Mouse (Mus musculus): Measurements from ENCODE around the gene Olfr490.

The Olfr490 gene

DNA sequence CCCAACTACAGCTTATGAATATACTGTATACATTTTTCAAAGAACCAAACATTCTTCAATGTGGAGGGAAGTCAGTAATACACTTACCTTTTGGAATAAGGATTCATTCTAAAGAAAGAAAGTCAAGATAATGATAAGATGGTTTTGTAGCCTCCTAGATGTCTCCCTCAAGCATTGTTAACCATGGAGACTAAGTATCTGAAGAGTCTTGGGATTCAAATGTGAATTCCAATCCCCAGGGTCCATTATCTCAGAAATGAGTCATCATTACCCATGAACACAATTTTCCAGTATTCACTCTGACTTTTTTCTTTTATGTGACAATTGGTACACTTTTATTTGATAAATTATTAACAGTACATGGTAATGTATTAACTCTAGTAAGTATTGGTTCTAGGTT, at the start of gene Olfr490:
Gene Olfr490 (minus strand): TSS at position 101 of the 400 bp plus-strand sequence.
- DNase-seq (ENCODE audit: low spot score), result no peak

DNA sequence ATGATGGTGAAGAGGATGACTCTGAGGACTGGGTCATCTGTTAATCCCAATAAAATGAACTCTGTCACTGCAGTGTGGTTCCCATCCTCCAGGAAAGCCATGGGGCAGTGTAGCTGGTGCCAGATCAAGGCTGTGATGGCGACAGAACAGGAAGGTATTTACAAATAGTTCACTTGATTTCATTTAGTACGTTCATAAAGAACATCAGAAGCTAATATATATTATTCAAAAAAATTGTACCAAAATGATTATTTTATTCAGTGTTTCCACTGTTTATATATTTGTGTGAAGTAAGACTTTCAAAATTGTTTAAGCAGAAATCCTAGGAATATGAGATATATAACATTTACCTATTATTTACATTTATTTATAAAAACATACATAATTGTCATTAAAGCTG, 34.8 kb upstream of the Olfr490 start, which contains the start of gene Olfr492:
Gene Olfr492 (minus strand): TSS at position 101 of the 400 bp plus-strand sequence.
- DNase-seq (ENCODE audit: low spot score), result no peak

DNA sequence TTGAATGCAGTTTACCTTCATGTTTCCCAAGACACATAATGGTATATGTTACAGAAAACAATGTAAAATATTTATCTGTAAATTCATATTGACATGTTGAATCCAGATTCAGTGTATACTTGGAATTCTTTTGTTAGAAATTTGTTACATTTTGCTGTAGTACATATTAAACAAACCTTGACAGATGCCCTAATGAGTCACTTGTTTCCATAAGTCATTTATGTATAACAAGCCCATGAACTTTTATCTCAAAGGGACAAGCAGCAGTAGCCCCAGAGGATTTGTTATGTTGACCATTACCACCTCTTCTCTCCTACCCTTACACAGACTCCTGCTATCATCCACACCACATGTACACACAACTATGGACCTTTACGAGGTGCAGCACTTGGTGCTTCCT, 24.4 kb upstream of the Olfr490 start, which contains the start of gene Olfr491:
Gene Olfr491 (plus strand): TSS at position 301 of the 400 bp plus-strand sequence.
- DNase-seq (ENCODE audit: low spot score), result no peak

DNA sequence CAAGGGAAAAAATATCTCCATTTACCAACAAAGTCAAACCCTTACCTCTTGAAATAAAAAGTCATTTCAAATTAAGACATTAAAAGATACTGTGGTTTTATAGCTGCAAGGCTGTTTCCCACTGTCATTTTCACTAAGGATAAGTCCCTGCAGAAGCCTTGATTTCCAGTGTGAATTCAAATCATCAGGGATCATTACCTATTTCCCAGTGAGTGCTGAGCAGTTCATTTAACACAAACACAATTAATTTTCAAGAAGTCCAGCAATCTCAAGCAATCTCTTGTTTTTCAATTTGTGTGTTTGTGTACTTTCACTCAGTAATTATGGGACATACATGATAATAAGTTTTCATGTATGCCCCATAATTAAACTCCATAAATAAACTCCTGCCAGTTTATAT, 30.5 kb downstream of the Olfr490 start, which contains the start of gene Olfr488:
Gene Olfr488 (minus strand): TSS at position 101 of the 400 bp plus-strand sequence.
- DNase-seq (ENCODE audit: low spot score), result no peak

Data from T-cell, adult 2 months (primary cell).